Mouse (Mus musculus) natural killer cell, adult 2 months (primary cell): ENCODE results near the gene BC049715.
"Not testable (repeated sequence)": the region's sequence is repeated elsewhere in the genome, so short reads cannot be mapped to it uniquely, and the experiment has no call there.

Experiments
- DNase-seq, 2 experiments: peaks; one replicate each; pipeline ENCODE4 v3.0.0; 2022; ENCODE audit warnings: low spot score in 2 of 2

BC049715 gene

DNA sequence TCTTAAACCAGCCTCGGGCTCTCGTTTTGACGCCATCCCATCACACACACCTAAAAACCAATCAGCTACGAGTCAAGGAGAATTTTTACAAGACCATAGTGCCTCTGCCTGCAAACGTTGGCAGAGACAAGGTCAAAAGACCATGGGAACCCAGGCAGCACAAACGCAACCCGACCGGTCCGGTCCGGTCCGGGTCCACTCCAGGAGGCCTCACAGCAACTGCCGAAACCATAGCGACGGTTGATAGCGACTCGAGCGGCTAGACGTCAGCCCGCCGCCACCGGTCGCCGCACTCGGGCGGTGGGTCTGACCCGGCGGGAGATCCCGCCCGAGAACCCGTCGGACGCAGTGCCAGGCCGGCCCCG, at the start of gene BC049715:
Gene BC049715 (plus strand): TSS at position 111 of the 365 bp plus-strand sequence.
- DNase-seq: no peak

DNA sequence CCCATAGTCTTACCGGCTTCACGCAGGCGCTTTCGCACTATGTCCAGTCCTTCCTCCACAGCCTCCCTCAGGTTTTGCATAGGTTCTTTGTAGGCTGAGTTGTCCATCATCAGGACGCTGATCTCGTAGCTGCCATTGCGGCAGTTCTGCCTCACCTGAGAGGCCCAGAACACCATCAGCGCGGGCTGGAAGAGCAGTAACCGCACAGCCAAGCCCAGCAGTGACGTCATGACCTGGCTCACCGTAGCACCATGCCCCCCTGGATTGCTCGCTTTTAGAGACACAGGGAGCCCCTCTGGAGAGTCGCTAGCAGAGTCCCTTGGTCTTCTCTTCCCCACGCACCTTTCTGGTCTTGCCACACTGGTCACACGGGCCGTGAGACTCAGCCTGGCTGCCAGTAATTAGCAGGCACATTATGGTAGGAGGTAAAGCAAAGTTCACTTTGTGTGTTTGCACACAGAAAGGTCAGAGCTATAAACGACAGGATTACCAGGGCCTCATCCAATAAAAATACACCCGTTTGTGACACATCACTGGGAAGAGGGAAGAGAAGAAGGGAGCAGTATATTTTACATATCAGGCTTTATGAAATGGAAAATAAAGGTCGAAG, 45.9 kb upstream of the BC049715 start, which contains the start of gene Gucy2c:
Gene Gucy2c (minus strand): TSS at position 389 of the 610 bp plus-strand sequence.
- DNase-seq: no peak

DNA sequence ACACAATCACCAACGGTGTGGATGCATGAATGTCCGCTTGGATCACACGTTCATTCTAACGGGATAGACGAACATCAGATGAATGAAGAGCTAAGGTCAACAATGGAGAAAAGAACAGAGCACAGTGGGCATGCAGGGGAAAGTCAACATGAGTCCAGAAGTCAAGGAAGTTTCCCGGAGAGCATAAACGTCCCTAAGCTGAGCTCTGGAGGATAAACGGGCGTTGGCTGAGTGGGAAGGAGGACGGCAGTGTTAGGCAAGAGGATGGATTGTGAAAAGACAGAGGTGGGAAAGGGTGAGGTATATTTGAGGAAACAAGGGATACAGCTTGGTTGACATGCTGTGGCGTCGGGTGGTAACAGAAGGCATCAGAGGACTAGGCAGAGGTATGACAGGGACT, 45.3 kb upstream of the BC049715 start:
- no peak for DNase-seq

DNA sequence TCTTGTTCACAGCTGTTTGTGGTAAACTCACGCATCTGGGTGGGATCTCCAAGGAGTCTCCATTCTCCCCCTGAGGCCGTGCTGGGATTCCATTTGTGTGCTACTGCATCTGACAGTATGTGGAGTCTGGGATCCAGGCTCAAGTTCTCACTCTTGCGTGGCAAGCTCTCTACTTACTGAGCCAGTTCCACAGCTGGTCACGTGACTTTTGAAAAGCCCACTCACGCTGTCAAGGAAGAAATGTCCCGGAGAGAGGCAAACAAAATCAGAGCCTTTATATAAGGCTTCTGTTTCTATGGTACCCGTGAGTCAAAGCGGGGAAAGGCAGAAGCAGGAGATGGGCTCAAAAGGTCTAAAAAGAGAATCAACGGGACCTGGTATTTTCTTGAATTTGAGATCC, 44.7 kb upstream of the BC049715 start:
- no peak for DNase-seq

DNA sequence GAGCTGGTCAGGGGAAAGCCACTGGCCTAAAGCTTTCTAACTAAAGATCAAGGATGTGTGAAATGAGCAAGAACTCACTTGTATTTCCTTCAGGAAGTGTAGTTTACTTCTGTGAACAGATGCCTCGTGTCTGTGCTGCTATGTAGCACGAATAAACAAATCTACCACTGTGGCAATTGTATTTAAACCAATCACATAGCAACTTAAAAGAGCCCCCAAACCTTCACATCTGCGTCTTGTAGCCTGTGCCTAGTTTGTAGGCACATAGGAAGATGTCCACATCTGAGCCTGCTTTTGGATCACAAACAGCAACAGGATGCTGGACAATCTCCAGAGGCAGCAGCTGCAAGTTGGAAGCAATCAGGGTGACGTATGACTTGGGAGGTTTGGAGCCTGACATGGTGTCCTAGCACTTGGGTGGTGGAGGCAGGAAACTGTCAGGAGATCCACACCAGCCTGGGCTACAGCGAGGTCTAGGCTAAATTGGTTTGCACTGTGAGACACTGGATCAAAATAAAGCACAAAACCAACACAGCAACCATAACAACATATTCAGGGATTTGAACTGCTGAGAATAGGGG, 37.9 kb upstream of the BC049715 start:
- DNase-seq: no peak

DNA sequence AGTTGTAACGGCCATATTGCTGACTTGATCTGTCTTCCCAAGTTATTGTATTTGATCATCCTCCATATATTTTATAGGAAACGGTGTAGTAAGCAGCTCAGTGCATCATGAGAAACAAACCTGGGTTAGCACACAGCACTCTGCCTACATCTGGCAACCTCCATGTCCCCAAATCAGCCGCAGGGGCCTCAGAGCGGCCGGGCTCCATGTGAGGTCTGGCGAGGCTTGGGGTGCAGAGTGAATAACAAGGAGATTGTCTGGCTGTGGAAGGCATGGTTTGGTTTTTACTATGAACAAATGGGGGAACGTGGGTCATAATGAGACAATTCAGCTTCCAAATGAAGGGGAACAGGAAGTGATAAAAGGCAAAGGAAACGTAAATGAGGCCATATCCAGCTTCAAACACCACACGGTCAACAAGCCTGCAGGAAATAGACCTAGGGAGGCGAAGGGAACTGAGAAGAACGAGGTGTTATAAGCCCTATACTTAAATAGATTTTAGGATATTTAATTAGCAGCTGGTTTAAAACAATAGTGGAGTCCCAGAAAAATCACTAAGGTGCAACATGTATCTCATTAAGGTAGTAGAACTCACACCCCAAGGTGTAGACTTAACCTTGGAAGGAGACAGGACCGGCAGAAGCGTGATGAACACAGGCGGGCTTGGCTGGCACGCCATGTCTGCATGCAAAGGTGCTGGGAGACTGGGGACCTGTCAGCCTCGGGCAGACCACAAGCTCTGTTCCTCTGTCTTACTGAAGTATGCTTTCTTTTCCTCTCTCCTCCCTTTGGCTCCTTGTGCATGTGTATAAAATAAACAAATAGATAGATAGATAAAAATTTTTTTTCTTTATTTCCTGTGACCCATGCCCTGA, 34.3 kb upstream of the BC049715 start:
- no peak for DNase-seq

DNA sequence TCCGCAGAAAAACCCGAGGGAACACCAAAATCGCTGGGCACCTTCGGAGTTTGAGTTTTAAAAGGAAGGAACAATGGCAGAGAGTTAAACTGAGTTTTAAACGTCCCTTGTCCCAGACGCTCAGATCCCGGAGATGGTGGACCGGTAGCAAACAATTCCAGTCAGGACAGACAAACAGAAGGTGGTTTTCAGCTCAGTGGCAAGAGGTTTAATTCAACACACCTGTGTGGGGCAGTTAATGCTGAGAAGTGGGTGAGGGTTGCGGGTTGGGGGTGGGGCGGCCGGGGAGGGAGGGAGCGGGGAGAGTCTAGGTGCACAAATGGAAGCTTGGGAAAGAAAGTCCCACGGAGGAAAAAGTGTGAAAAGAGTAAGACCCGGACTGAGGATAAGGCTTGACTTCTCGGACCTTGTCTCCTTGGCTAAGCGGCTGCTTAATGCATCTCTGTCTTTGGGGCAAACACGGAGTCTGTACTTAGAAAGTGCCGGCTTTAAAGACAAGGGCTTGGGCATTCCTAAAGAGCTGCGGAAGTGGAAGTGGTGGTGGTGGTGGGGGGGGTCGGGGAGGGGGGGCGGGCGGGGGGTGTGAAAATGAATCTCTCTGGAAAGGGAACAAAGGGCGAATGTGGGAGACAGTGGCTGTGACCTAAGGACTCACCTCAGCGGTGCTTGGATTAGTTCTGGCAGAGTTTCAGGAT, 33.4 kb upstream of the BC049715 start:
- DNase-seq: no peak

DNA sequence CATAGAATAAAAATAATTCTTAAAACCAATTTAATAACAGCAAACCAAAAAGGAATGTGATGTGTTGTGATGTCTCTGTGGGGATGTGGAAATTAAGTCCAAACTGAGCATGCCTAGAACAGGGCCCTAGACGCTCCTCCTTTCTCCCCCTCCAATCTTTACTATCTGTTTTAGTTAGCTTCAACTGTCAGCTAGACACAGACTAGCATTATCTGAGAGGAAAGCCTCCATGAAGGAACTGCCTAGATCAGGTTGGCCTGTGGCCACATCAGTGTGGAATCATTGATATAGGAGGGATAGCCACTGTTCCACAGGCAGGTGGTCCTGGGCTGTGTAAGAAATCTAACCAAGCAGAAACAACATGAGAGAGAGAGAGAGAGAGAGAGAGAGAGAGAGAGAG, 32.3 kb upstream of the BC049715 start:
- DNase-seq: no peak

DNA sequence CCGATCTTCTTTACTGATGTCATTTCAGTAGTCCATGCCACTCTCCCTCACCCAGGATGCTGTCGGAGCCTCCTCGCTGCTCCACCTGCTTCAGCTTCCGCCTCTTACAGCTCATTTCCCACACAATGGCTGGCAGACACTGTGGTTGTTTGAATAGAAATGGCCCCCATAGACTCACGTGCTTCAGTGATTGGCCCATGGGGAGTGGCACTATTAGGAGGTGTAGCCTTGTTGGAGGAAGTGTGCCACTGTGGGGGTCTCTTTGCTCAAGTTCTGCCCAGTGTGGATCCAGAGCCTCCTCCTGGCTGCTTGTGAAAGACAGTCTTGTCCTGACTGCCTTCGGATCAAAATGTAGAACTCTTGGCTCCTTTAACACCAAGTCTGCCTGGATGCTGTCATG, 31.6 kb upstream of the BC049715 start:
- DNase-seq: no peak

DNA sequence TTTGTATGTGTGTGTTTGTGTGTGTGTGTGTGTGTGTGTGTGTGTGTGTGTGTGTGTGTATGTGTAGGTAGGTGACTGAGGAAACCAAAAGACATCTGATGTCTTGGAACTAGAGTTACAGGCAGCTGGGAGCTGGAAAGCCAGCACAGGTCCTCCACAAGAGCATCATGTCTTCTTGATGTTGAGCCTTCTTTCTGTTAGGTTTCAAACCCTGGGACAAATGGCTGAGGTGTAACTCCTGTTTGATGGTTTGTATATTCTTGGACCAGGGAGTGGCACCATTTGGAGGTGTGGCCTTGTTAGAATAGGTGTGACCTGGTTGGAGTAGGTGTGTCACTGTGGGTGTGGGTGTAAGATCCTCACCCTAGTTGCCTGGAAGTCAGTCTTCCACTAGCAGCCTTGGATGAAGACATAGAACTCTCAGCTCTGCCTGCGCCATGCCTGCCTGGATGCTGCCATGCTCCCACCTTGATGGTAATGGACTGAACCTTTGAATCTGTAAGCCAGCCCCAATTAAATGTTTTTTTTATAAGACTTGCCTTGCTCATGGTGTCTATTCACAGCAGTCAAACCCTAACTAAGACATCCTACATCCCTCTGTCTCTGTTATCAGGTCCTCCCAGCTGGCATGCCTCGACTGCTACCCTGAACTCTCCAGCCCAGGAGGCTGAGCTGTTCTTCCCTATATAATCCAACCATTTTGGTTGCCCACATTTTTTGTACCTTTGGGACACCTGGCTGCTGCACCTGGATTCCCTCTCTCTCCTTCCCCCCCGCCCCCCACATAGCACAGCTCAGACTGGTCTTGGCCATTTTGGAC, 29.3 kb upstream of the BC049715 start:
- DNase-seq: not testable (repeated sequence)

DNA sequence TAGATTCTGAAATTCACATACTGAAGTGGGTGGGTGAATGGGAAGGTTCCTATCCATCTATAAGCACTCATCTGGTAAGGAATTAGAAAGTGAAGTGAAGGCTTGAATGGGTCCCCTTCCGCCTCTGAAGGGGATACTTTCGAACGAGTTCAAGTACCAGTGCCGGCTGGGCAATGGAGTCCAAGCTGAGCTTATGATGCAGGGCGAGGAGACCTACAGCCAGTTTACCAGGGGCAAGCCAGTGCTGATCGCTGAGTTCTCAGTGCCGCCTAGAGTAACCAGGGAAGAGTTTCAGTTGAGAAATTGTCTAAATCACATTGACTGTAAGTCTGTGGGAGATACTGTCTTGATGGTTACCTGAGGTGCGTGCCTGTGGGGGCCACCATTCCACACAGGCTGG, 26.7 kb upstream of the BC049715 start:
- no peak for DNase-seq

DNA sequence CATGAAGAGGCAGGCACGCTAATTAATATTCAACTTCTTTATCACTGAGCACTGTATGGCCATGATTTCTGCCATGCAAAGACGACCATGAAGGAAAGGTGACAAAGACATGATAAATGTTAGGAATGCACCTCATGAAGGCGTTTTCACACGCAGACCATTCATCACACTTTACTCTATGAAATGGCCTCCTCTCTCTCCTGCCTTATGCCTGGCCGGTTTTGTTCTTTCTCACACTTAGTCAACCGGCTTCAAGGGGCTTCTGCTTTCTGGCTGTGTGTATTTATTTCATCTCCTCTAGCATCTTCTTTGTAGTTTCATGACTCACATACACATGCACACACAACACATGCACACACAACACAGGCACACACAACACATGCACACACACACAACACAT, 26.2 kb upstream of the BC049715 start:
- no peak for DNase-seq

DNA sequence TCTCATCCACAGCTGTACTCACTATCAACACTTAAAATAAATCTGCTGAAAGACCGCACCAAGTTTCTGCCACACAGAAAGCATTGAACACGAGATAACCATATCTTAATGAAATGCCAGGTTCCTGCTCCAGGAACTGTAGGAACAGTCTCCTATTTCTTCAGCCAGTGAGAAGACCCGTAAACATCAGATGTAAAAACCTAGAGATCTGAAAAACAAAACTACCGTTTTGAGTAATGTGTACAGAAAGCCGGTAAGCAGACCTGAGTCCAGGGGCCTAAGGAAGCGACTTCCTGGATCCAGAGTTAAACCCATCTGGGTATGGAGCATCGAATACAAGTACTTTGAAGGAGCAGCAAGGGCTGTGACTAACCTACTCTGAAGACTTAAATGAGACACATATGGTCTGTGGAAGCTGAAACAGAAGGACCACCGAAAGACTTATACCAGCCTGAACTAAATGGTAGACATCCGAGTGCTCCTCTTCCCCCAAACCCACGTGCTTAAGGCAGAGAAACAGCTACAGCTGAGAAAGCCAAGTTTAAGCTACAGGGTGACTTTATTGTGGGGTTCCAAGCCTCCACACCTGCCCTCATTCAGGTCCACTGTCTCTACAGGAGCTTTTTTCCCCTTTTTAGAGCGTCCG, 24.2 kb upstream of the BC049715 start:
- DNase-seq: no peak

DNA sequence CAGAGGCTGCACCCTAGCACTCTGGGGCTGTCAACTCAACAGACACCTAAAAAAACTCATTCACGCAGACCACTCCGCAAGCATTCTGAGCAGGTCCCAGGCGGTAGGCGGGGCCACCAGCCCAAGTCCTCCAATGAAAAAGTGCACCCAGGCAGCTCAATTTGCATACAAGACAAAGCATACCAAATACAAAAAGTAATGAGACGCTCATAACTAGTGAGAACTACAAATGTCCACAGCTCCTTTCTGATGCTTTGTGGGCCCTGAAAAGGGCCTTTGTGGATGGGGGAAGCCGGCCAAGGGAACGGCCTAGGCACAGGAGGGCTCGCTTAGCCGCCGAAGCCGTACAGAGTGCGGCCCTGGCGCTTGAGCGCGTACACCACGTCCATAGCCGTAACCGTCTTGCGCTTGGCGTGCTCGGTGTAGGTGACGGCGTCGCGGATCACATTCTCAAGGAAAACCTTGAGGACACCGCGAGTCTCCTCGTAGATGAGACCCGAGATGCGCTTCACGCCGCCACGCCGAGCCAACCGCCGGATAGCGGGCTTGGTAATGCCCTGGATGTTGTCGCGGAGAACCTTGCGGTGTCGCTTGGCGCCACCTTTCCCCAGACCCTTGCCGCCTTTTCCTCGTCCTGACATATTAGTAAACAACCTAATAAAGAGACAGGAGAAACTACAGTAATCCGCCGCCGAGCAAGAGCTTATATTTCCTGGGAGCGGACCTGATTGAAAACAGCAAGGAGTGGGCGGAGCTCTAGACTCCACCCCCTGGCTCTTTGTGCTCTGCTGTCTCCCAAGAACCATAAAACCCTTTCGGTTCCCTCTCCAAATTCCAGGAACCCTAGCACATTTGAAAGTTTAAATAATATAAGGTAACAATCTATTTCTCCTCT, 23.4 kb upstream of the BC049715 start, which contains the start of gene Hist4h4:
Gene Hist4h4 (minus strand): TSS at position 677 of the 895 bp plus-strand sequence.
- peak; percentile 86 to 90 for DNase-seq

DNA sequence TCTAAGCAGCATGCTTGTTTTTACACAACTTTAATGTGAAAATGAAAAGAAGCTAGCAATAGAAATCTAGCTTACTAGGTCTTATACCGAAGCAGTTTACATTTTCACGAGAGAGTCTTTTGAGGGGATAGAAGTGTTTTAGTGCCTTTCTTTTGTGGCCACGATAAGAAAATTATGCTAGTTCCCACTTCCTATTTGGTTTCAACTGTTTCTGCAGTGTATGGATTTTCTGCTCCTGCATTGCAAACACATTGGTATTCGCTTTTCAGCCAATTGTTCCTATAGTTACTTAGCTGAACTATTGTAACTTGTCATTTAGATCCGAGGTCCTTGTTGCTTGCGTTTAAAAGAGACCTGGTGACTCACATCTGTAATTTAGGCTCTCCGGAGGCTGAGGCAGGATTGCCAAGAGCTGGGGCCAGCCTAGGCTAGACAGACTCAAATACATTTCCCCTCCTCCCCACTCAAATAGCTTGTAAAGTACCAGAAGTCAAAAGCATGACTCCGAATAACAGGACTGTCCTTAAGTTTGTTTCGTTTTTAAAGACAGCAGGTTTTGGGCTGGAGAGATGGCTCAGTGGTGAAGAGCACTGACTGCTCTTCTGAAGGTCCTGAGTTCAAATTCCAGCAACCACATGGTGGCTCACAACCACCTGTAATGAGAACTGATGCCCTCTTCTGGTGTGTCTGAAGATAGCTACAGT, 22.6 kb upstream of the BC049715 start:
- DNase-seq: peak in 1 of 2 experiments; percentile 6

DNA sequence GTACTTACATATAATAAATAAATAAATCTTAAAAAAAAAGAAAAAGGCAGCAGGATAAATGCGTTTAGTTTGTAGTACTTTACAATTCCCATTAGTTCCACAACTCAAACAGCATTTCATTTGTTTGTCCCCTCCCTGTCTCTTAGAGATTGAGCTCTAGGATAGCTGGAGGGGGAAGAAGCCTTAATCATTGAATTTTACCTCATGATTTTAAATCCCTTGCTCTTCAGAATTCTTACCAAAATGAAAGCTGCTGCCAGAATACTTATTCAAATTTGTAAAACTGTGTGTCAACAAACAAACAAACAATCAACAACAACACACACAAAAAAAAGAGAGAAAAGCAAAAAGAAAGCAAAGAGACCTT, 22.0 kb upstream of the BC049715 start:
- no peak for DNase-seq

DNA sequence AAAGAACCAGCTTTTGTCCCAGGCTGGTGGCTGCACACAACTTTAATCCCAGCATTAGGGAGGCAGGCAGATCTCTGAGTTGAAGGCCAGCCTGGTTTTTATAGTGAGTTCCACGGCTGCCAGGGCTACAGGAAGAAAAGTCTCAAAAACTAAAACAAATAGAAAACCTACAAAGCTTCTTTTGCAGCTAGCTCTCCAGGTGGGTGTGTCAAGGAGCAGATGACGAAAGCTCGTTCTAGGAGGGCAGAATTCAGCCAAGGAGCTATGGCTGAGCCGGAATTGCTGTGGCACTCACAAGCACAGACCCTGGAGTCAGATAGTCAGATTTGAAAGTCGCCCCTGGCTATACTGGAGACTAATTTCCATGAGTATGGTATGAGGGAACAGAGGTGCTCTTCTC, 20.6 kb upstream of the BC049715 start:
- DNase-seq: no peak

DNA sequence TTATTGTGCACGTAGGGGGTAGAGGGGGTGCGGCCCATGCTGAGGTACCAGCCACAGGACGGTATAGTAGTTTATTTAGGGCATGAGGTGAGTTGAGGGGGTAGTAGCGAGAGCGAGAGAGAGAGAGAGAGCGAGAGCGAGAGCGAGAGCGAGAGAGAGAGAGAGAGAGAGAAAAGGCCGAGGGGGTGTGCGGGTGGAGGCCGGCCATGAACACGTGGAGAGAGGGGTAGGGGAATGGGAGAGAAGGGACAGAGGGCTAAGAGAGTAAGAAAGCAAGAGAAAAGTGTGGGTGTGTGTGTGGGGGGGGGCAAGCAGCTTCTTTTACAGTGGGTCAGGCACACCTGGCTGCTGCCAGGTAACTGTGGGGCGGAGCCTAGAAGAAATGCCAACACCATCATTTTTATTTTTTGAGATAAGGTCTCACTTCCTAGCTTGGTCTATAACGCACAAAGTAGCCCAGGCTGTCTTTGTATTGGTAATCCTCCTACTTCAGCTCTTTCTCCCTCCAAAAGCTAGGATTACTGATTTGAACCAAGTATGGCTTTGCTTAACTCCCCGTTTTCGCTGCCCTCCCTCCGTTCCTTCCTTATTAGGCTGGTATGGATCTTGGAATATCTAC, 19.9 kb upstream of the BC049715 start:
- DNase-seq: no peak

DNA sequence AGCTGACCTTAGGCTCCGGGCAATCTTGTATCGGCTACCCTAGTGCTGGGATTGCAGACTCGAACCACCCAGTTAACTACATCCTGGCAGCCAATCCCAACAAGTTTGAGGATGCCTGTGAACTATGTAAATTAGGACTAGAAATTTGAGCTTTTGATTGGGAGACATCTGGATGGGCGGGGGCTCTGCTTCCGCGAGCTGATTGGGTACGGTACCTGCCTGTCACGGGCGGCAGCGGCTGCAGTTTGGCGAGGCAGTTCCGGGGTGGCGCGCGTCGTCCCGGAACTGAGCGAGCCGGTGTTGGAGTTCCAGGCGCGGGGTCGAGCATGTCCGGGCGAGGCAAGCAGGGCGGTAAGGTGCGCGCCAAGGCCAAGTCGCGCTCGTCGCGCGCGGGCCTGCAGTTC, 19.4 kb upstream of the BC049715 start, which contains the start of gene H2afj:
Gene H2afj (plus strand): TSS at position 231 of the 404 bp plus-strand sequence.
- DNase-seq: peak; percentile 96 to 97
